Mouse (Mus musculus) mature B cell (primary cell): ENCODE measurements around the gene Ndufaf1.
"Not testable (repeated sequence)": the region's sequence is repeated elsewhere in the genome, so short reads cannot be mapped to it uniquely, and the experiment has no call there.

ENCODE experiments used
- in situ Hi-C: fragments of 300-500 bp; cut with MboI; formaldehyde crosslinking; loops from 2 replicates; pipeline ENCODE4 v1.14.3; 2019

The Ndufaf1 gene

GRCm38 (mm10) chr2:119662220-119663182, at the start of gene Ndufaf1:
Ndufaf1 (minus strand) TSS chr2:119662827.
- in situ Hi-C loops: no loop called here

- in situ Hi-C loops: no loop called here
Measured at GRCm38 (mm10) chr2:119710011-119710410, 47.4 kb upstream of the Ndufaf1 start.

GRCm38 (mm10) chr2:119707676-119708075, 45.0 kb upstream of the Ndufaf1 start:
- in situ Hi-C loops: no loop called here

- in situ Hi-C loops: no loop called here
Measured at GRCm38 (mm10) chr2:119703171-119703570, 40.5 kb upstream of the Ndufaf1 start.

GRCm38 (mm10) chr2:119699962-119700361, 37.3 kb upstream of the Ndufaf1 start:
- in situ Hi-C loops: no loop called here

- in situ Hi-C loops: no loop called here
Measured at GRCm38 (mm10) chr2:119698472-119698871, 35.8 kb upstream of the Ndufaf1 start.

- in situ Hi-C loops: no loop called here
Measured at GRCm38 (mm10) chr2:119696111-119696510, 33.5 kb upstream of the Ndufaf1 start.

- in situ Hi-C loops: no loop called here
Measured at GRCm38 (mm10) chr2:119694826-119695225, 32.2 kb upstream of the Ndufaf1 start.

- in situ Hi-C loops: no loop called here
Measured at GRCm38 (mm10) chr2:119692003-119692701, 29.5 kb upstream of the Ndufaf1 start.

- in situ Hi-C loops: no loop called here
Measured at GRCm38 (mm10) chr2:119683706-119684105, 21.1 kb upstream of the Ndufaf1 start.

- in situ Hi-C loops: no loop called here
Measured at GRCm38 (mm10) chr2:119675831-119676230, 13.2 kb upstream of the Ndufaf1 start.

GRCm38 (mm10) chr2:119675215-119675784, 12.7 kb upstream of the Ndufaf1 start:
- in situ Hi-C loops: no loop called here

- in situ Hi-C loops: no loop called here
Measured at GRCm38 (mm10) chr2:119674525-119675214, 12.0 kb upstream of the Ndufaf1 start, which contains the start of gene Rtf1. Rtf1 (plus strand) TSS chr2:119675068.

- in situ Hi-C loops: no loop called here
Measured at GRCm38 (mm10) chr2:119669010-119669409, 6.4 kb upstream of the Ndufaf1 start.

- in situ Hi-C loops: not testable (repeated sequence)
Measured at GRCm38 (mm10) chr2:119665744-119666143, 3.1 kb upstream of the Ndufaf1 start.

- in situ Hi-C loops: no loop called here
Measured at GRCm38 (mm10) chr2:119644254-119644653, 18.4 kb downstream of the Ndufaf1 start.

GRCm38 (mm10) chr2:119641214-119641912, 21.3 kb downstream of the Ndufaf1 start:
- in situ Hi-C loops: no loop called here

- in situ Hi-C loops: no loop called here
Measured at GRCm38 (mm10) chr2:119636781-119637180, 25.8 kb downstream of the Ndufaf1 start.

GRCm38 (mm10) chr2:119621302-119621701, 41.3 kb downstream of the Ndufaf1 start:
- in situ Hi-C loops: no loop called here

GRCm38 (mm10) chr2:119619002-119619401, 43.6 kb downstream of the Ndufaf1 start:
- in situ Hi-C loops: not testable (repeated sequence)
